Mouse (Mus musculus) midbrain, postnatal 0 days (tissue): ENCODE measurements around the gene Fermt1. TPM values are rescaled to one million over a fixed set of nuclear protein-coding genes. Genes with fewer than 3 reads are reported as not detected.

Experiments used
- ATAC-seq: fragments of 200-750 bp; cut with Nextera tagmentation; 2 replicates; pipeline ENCODE4 v1.8.0; 2017; ENCODE audit warnings: moderate number of reproducible peaks, mild to moderate bottlenecking, moderate TSS enrichment, moderate library complexity; ENCODE audit not compliant: low FRiP score
- DNase-seq: peaks from one replicate; pipeline ENCODE4 v3.0.0-alpha.2; 2015; ENCODE audit warnings: low spot score
- H3K27ac ChIP-seq: fragments of 300-500 bp; sonication (generic); 2 replicates; pipeline ENCODE4 v1.5.1; 2014; ENCODE audit warnings: low read depth, mild to moderate bottlenecking, low read length, mixed read lengths
- H3K27me3 ChIP-seq: fragments of 300-500 bp; sonication (generic); 2 replicates; pipeline ENCODE4 v1.6.1; 2014; ENCODE audit warnings: low read length, control low read depth, mixed read lengths; ENCODE audit not compliant: insufficient read depth
- H3K36me3 ChIP-seq: fragments of 300-500 bp; sonication (generic); 2 replicates; pipeline ENCODE4 v1.6.1; 2014; ENCODE audit warnings: low read length, control low read depth, mixed read lengths; ENCODE audit not compliant: insufficient read depth
- H3K4me1 ChIP-seq: fragments of 300-500 bp; sonication (generic); 2 replicates; pipeline ENCODE4 v1.6.1; 2014; ENCODE audit warnings: mild to moderate bottlenecking, control low read depth, antibody characterized with exemption, low read length, mixed read lengths; ENCODE audit not compliant: insufficient read depth
- H3K4me2 ChIP-seq: fragments of 300-500 bp; sonication (generic); 2 replicates; pipeline ENCODE4 v1.6.1; 2014; ENCODE audit warnings: low read depth, mild to moderate bottlenecking, low read length, mixed read lengths; ENCODE audit not compliant: poor library complexity, severe bottlenecking
- H3K4me3 ChIP-seq: fragments of 300-500 bp; sonication (generic); 2 replicates; pipeline ENCODE4 v1.5.1; 2014; ENCODE audit warnings: low read depth, mild to moderate bottlenecking, low read length, moderate library complexity
- H3K9ac ChIP-seq: fragments of 300-500 bp; sonication (generic); replicated peaks from 2 replicates; pipeline ENCODE4 v1.6.1; 2014; ENCODE audit warnings: mild to moderate bottlenecking, low read length, moderate library complexity, mixed read lengths; ENCODE audit not compliant: poor library complexity, severe bottlenecking
- H3K9me3 ChIP-seq: fragments of 300-500 bp; sonication (generic); 2 replicates; pipeline ENCODE4 v1.6.1; 2016; ENCODE audit warnings: low read length, control low read depth
- CTCF ChIP-seq: IDR thresholded peaks from 2 replicates; pipeline ENCODE4 v1.5.1; 2016; ENCODE audit warnings: antibody characterized with exemption, mild to moderate bottlenecking
- WGBS: fragments of 180-500 bp; shearing (Covaris S2); extraction: QIAGEN DNeasy Blood & Tissue Kit; methylation state at CpG from one replicate; pipeline ENCODE4 v1.1.7; 2014; 5-methylcytosine and 5-hydroxymethylcytosine counted together
- polyA plus RNA-seq: library from polyadenylated mRNA; unstranded; fragments of >200 nt; fragmentation: Nextera tagmentation; extraction: Ambion mirVana; gene quantifications from 2 replicates; pipeline ENCODE4 v1.2.1, GENCODE M21; 2015
- total RNA-seq: library from RNA; depleted of rRNA; stranded (reverse); fragments of >200 nt; gene quantifications from 2 replicates; pipeline ENCODE4 v1.2.3, GENCODE M21; 2014

The Fermt1 gene
- total and polyA plus RNA-seq, 2 experiments from 2014 or later: 0.22 TPM; not detected in 1

- peaks cover 35% of the 10 kb centered on the region for H3K27me3 ChIP-seq
- no peak for DNase-seq
- H3K9ac ChIP-seq: no peak overlapping the region
- no peak for TF ChIP-seq CTCF
- H3K36me3 ChIP-seq: no peaks in the 10 kb centered on the region
- H3K27ac ChIP-seq: no peak overlapping the region
- H3K4me3 ChIP-seq: no peak overlapping the region
- no peaks in the 10 kb centered on the region; the same call in 1 of the 2 replicates for H3K4me1 ChIP-seq
- 54% methylated on average over 9 of the region's 9 CpGs for WGBS
- no peaks in the 10 kb centered on the region for H3K9me3 ChIP-seq
- no peak overlapping the region for H3K4me2 ChIP-seq
- no peak for ATAC-seq
Observed at GRCm38 (mm10) chr2:132943596-132943995, 2.1 kb downstream of the Fermt1 start.

- Histone ChIP-seq H3K27me3 (peaks cover 9% of the 10 kb centered on the region; the same call in 1 of the 2 replicates), H3K4me1 (no peaks in the 10 kb centered on the region), H3K9me3 (no peaks in the 10 kb centered on the region), H3K4me2 (no peak overlapping the region), H3K4me3 (no peak overlapping the region), H3K9ac (no peak overlapping the region), H3K27ac (no peak overlapping the region), H3K36me3 (no peaks in the 10 kb centered on the region)
- 79% methylated on average over 14 of the region's 14 CpGs for WGBS
- DNase-seq: no peak
- ATAC-seq: no peak
- no peak for TF ChIP-seq CTCF
Observed at GRCm38 (mm10) chr2:132939056-132939455, 6.7 kb downstream of the Fermt1 start.

GRCm38 (mm10) chr2:132936176-132936575, 9.5 kb downstream of the Fermt1 start:
- Histone ChIP-seq H3K9me3 (no peaks in the 10 kb centered on the region), H3K27ac (no peak overlapping the region), H3K27me3 (no peaks in the 10 kb centered on the region), H3K9ac (no peak overlapping the region), H3K4me3 (no peak overlapping the region), H3K36me3 (no peaks in the 10 kb centered on the region), H3K4me2 (no peak overlapping the region), H3K4me1 (no peaks in the 10 kb centered on the region)
- ATAC-seq (no peak), DNase-seq (no peak)
- no peak for TF ChIP-seq CTCF
- 82% methylated on average over 4 of the region's 4 CpGs for WGBS

GRCm38 (mm10) chr2:132934711-132935110, 11.0 kb downstream of the Fermt1 start:
- no peaks in the 10 kb centered on the region for H3K4me1 ChIP-seq
- H3K9me3 ChIP-seq: no peaks in the 10 kb centered on the region
- H3K36me3 ChIP-seq: no peaks in the 10 kb centered on the region
- no peak overlapping the region for H3K4me2 ChIP-seq
- H3K9ac ChIP-seq: no peak overlapping the region
- no peak overlapping the region for H3K27ac ChIP-seq
- no peak for TF ChIP-seq CTCF
- DNase-seq: no peak
- H3K27me3 ChIP-seq: no peaks in the 10 kb centered on the region
- H3K4me3 ChIP-seq: no peak overlapping the region
- 91% methylated on average over 4 of the region's 4 CpGs for WGBS
- no peak for ATAC-seq

- 83% methylated on average over 2 of the region's 2 CpGs for WGBS
- TF ChIP-seq CTCF: no peak
Observed at GRCm38 (mm10) chr2:132934142-132934541, 11.6 kb downstream of the Fermt1 start.

GRCm38 (mm10) chr2:132928999-132929398, 16.7 kb downstream of the Fermt1 start:
- no peak for DNase-seq
- H3K4me3 ChIP-seq: no peak overlapping the region
- H3K9ac ChIP-seq: no peak overlapping the region
- no peak overlapping the region for H3K27ac ChIP-seq
- 86% methylated on average over 2 of the region's 2 CpGs for WGBS
- H3K36me3 ChIP-seq: no peaks in the 10 kb centered on the region
- no peak for TF ChIP-seq CTCF
- ATAC-seq: no peak
- no peak overlapping the region for H3K4me2 ChIP-seq
- H3K9me3 ChIP-seq: no peaks in the 10 kb centered on the region
- H3K27me3 ChIP-seq: no peaks in the 10 kb centered on the region
- no peaks in the 10 kb centered on the region for H3K4me1 ChIP-seq

More at GRCm38 (mm10) chr2:132934142-132934541, 11.6 kb downstream of the Fermt1 start:
- DNase-seq: no peak
- Histone ChIP-seq H3K9me3 (no peaks in the 10 kb centered on the region), H3K9ac (no peak overlapping the region), H3K4me3 (no peak overlapping the region), H3K4me1 (no peaks in the 10 kb centered on the region), H3K4me2 (no peak overlapping the region), H3K36me3 (no peaks in the 10 kb centered on the region), H3K27ac (no peak overlapping the region), H3K27me3 (no peaks in the 10 kb centered on the region)
- ATAC-seq: no peak
